Mouse (Mus musculus): Measurements from ENCODE around the gene Cyth2. TPM values are rescaled to one million over a fixed set of nuclear protein-coding genes. Genes with fewer than 3 reads are reported as not detected.

Gene Cyth2
- 137 TPM for total RNA-seq (2023)

DNA sequence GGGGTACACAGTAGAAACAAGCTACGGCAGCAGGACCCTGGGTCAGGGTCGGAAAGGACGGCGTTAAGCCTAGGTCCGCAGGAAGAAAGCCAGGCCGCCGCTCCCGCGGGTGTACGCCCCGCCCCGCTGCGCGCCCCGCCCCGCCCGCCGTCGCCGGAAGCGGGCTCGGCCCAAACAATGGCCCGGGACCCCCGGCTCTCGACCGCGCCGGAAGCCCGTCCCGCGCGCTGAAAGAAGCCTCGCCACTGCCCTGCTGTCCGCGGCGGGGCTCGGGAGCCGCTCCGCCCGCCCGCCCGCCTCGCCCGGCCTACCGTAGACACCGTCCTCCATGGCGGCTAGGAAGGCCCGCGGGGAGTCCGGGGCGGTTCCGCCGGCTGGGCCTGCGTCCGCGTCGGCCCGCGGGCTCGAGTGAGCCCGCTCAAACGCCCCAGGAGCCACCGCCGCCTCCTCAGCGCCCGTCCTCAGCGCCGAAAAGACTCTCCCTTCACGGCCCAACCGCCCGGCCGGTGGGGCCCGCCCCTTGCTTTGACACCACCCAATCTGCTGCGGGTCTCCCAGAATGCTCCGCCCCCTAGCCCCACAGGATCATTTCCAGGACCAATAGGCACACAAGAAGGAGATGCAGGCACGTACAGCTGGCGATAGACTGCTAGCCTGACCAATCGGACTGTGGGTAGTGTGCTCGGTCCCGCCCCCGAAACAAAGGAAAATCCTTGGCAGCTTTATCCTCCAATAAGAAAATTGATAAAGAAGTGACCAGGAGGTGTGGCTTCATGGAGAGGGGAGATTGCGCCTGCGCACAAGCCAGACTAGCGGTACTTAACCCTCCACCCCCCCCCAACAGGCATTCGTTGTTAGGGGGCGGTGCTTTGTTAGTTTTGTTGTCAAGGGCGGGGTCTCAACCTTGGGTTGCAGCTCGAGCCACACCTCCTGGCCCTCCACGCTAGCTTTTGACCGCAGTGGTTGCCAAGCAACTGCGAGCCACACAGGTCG lies at the start of gene Cyth2:
Gene Cyth2 (minus strand): TSS at position 795 of the 993 bp plus-strand sequence.

GRCm38 (mm10) chr7:45830427-45831127 lies 16.2 kb upstream of the Cyth2 start, which contains the start of gene Grwd1:
Gene Grwd1 (minus strand): TSS chr7:45830944.

DNA sequence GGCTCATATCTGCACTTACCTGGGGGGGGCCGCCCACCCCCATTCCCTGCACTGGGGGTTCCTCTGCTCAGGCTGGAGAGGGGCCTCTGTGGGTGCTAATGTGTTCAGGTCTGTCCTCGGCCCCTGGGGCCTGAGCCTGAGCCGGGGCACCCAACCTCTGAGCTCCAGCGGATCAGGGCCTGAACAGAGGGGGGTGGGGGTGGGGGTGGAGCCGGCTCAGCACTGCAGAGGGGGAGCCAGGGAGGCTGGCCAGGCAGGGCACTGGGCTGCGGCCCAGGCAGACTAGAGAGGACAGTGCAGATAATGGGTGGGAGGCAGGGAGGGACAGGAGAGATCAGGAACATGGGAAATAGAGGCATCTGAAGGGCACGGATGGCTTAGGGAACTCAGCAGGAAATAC lies 10.2 kb upstream of the Cyth2 start, which contains the start of gene Kcnj14:
Gene Kcnj14 (minus strand): TSS at position 185 of the 400 bp plus-strand sequence.

GRCm38 (mm10) chr7:45784524-45785372 lies 29.6 kb downstream of the Cyth2 start, which contains the start of gene Sult2b1:
Gene Sult2b1 (minus strand): TSS chr7:45784669.

DNA sequence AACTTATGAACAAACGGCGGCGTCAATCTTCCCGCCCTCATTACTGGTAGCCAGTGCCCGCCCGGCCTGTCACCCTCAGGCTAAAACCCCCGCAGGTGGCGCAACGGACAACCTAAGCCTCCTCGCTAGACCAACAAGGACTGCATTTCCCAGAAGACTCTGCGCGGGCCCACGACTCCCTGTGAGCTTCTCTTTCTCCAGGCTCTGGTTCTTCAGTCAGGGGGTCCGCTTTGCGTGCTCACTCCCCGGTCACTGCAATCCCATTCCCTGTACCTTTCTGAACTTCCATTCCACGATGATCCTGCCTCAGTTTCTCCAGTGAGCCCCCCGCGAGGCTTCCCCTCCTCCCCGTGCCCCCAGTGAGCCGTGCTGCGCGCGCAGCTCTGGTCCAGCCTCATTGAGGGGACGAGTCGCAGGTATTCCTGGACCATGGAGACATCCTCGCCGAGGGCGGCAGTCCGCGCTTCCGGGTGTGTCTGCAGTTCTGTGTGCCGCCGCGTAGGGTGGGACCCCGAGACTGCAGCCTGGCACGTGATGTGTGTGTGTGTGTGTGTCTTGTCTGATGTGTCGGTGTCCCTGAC lies 30.8 kb downstream of the Cyth2 start, which contains the start of gene Lmtk3:
Gene Lmtk3 (plus strand): TSS at position 228 of the 581 bp plus-strand sequence.

Other genes with a start within 250 kb of the Cyth2 start
- gene Bcat2, start 244.4 kb downstream of the Cyth2 start, total RNA-seq (2023), result 65.6 TPM
- not detected for gene Fgf21, start 199.1 kb downstream of the Cyth2 start, total RNA-seq (2023)
- gene Fut1, start 197.3 kb downstream of the Cyth2 start, total RNA-seq (2023), result not detected
- not detected for gene Izumo1, start 192.8 kb downstream of the Cyth2 start, total RNA-seq (2023)
- 0.73 TPM for gene Rasip1, start 187.1 kb downstream of the Cyth2 start, total RNA-seq (2023)
- gene Mamstr, start 174.6 kb downstream of the Cyth2 start, total RNA-seq (2023), result not detected
- gene Fut2, start 148.2 kb downstream of the Cyth2 start, total RNA-seq (2023), result not detected
- gene Ntn5, start 130.6 kb downstream of the Cyth2 start, total RNA-seq (2023), result not detected
- gene Sec1, start 120.2 kb downstream of the Cyth2 start, total RNA-seq (2023), result not detected
- 8.1 TPM for gene Car11, start 114.7 kb downstream of the Cyth2 start, total RNA-seq (2023)
- gene Dbp, start 109.5 kb downstream of the Cyth2 start, total RNA-seq (2023), result 29.5 TPM
- gene Rpl18, start 99.1 kb downstream of the Cyth2 start, total RNA-seq (2023), result 2,694 TPM
- 21.3 TPM for gene Sphk2, start 96.6 kb downstream of the Cyth2 start, total RNA-seq (2023)
- gene Fam83e, start 93.4 kb downstream of the Cyth2 start, total RNA-seq (2023), result 1.5 TPM
- gene Spaca4, start 88.8 kb downstream of the Cyth2 start, total RNA-seq (2023), result not detected
- 0.82 TPM for gene Lmtk3, start 30.8 kb downstream of the Cyth2 start, total RNA-seq (2023)
- gene Sult2b1, start 29.9 kb downstream of the Cyth2 start, total RNA-seq (2023), result 5.2 TPM
- gene Kcnj14, start 10.2 kb upstream of the Cyth2 start, total RNA-seq (2023), result 1.5 TPM
- gene Grwd1, start 16.4 kb upstream of the Cyth2 start, total RNA-seq (2023), result 29.9 TPM
- gene Kdelr1, start 58.2 kb upstream of the Cyth2 start, total RNA-seq (2023), result 38.2 TPM
- gene Grin2d, start 63.8 kb upstream of the Cyth2 start, total RNA-seq (2023), result 0.76 TPM
- not detected for gene Syngr4, start 82.1 kb upstream of the Cyth2 start, total RNA-seq (2023)
- 9.1 TPM for gene Tmem143, start 82.4 kb upstream of the Cyth2 start, total RNA-seq (2023)
- 269 TPM for gene Emp3, start 106.8 kb upstream of the Cyth2 start, total RNA-seq (2023)
- gene Ccdc114, start 109.5 kb upstream of the Cyth2 start, total RNA-seq (2023), result 2.6 TPM
- not detected for gene Abcc6, start 215.7 kb upstream of the Cyth2 start, total RNA-seq (2023)
- gene Nomo1, start 219.1 kb upstream of the Cyth2 start, total RNA-seq (2023), result 43.4 TPM